Mouse (Mus musculus) right cerebral cortex, postnatal 36 days (tissue): ENCODE results near the gene Fzr1.

Source experiments
- DNase-seq, 2 experiments: peaks; one replicate each; pipeline ENCODE4 v3.0.0; 2022; ENCODE audit warnings: low spot score in 2 of 2, mixed read lengths in 1 of 2

Gene Fzr1

DNA sequence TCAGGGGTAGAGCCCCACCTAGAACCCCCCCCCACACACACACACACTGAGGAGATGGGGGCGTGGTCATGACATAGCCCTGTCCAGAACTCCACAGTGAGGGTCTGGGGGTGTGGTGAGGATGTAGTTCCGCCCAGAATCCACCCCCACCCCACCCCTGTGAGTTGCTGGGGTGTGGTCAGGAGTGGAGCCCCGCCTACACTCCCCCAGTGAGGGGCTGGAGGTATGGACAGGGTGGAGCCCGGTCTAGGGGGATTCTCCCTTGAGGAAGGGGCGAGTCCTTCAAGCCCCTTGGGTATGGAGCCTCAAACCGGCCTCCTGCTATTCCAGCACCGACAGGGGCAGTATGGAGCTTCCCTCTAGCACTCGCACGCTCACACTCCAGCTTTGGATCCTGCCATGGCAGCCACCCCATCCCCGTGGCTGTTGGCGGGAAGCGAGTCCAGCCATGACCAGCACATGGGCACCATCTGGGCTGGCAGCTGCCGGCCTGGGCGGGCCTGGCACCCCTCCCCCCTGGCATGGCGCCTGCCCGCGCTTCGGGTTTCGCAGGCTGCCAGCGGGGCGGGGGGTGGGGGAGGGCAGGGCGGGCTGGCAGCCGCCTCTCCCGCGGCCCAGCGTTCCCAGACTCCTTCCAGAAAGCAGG, 38.4 kb upstream of the Fzr1 start:
- DNase-seq: peak; percentile 83 to 85

DNA sequence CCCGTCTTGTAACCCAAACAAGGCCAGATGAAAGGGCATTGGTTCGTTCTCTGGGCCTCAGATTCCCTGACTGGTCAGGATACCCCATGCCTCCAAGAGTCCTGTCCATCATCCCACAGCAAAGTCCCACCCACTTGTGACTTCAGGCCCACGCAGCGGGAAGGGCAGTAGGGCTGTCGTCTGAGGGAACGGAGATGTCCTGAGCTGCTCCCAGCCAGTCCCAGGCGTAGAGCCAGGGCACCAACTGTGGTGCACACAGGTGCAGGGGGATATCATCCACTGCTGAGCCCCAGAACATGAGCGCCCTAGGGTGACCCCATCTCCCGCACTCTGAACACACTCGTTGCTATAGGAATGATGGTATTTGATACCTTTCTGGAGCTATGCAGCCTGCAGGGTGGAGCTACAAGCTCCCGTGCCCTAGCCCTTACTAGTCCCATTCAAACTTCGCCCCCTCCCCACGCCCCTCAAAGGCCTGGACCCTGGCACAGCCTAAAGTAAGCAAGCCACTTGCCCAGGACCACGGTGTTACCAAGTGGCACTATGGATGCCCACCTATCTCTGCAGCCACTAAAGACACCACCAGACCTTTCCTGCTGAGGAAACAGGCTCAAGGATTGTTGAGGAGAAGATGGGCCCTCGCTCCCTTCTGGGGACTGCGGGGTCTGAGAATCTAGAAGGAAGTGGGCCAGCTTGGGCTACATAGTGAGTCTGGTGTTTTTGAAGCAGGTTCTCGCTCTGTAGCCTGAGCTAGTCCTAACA, 37.4 kb upstream of the Fzr1 start:
- DNase-seq: no peak

DNA sequence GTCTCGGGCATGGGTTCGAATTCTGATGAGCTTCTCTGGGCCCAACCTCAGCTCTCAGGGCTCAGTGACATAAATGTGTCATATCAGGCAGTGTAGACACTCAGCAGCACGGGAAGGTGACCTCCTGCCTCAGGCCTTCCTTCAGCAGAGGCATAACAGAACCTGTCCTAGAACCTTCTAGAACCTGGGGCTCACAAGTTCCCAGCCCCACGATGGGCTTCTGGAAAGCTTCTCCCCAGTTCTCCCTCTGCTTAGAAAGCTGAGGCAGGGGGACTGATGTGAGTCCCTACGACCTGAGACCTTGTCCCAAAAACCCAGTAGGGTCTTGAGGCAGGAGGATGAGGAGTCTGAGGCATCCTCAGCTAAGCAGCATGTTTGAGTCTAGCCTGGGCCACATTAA, 36.8 kb upstream of the Fzr1 start:
- DNase-seq: no peak

DNA sequence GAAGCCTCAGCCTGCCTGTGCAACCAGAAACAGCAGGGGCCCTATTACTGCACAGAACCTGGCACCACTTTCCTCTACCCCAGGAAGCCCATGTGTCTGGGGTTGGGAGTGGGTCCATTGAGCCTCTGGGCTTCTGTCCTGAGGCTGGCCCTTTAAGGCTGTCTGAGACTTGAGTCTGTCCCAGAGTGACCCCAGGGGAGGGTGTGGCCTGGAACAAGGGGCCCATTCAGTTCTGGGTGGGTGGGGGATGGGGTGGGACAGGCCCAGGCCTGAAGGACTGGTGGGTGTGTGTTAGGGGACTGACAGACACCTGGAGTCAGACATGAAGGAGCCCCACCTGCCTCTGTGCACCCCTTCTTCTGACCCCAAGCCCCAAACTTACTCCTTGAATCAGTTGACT, 36.4 kb upstream of the Fzr1 start:
- DNase-seq: no peak

DNA sequence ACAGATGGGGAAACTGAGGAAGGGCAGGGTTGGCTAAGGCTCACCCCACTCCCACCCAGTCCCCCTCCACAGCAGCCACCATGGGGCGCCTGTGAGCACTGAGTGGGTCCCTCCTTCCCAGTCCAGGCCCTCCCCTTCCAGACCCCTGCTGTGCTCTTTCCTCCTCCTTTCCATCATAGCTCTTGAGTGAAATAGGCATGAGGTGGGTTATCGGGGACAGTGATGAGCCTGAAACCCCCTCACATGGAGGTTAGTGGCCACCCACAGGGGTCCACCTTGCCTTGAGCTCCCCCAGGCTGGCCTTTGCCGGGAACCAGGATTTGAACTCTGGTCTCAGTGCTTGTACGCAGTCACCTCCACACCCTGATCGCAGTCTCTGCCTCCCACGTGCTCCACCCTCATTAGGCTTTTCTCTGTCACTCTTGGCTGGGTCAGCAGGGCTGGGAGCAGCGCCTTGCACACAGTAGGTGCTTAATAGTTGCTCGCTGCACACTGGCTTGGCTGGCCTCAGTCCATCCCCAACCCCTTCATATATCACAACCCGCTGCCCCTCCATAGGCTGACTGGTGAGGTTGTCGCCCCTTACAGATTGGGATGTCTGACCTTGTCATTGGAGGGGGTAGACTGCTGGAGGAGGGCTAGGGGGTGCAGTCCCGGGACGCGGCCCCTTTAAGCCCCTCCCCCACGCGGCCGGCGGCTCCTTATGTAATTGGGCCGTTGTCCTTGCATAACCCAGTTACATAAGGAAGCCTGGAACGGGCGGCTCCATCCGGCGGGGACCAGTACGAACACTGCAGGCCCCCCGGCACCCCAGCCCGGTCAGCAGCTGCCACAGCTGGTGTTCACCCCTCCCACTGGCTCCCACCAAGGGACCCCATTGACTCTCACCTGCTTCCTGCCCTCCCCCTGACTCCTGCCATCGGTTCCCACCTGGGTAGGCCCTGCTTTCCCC, 35.3 kb upstream of the Fzr1 start:
- peak; percentile 69 to 79 for DNase-seq

DNA sequence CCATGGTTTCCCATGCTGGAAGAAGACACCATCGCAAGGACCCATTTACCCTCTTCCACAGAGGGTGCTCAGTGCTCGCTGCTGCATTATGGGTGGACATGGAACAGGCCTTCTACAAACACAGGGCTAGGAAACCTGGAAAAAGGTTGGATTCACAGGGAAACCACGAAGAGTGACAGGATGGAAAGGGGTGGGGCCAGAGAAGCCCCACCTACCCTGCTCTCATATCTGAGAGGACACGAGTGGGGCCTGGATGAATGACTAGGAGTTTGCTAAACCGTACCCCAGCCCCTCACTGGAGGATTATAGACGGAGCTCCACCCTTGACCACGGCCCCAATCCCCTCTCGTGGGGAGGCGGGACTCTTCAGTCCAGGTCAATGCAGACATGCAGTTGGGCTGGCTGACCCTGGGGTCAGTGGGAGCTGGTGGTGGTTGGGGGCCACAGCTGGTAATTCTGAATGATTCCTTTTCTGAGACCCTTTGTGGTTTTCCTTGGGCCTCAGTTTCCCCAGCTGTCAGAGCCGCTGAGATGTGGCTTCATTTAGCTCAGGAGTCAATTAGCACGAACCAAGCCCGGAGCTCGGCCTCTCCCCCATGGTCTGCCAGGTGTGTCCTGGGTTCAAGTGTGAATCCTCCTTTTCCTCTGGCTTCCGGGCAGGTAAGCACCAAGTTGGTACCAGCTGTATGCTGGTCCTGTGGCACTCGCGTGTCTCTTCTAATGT, 34.4 kb upstream of the Fzr1 start:
- no peak for DNase-seq

DNA sequence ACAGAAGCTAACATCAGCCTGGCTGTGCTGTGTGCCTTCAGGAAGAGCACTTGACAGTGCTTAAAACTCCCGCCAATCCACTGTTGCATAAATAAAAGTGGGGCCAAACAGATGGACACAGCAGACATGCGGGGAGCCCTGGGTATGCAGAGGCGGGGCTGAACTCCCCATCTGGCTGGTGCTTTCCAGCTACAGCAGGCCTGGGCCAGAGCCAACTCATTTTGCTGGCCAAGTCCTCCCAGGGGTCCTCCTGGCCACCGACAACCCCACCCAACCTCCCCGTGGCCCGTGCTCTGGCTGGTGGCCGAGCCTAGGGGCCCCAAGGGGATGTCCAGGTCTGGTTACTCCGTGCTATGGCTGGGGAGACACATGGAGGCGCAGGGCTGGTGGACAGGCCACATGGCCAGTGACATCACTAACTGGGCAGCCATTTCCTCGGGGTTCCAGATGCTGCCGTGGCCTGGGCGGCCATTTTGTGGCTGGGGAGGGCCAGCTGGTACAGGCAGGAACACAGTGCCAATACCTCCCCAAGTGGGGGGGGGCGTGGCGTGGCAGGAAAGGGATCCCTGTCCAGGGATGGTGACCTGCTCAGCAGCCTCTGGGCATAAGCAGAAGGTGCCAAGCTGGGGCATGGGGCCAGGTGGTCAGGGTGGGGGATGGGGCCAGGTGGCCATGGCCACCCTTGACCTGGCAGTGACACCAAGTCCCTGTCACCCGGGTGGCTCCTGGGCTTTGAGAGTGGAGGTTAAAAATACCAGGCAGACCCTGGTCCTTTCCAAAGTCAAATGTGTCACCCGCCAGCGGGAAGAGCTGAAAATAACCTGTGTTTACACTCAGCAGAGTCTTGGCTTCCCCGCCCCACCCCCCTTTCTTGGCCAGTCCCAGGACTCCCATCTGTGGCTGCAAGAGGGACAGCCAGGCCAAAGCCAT, 33.4 kb upstream of the Fzr1 start:
- peak; percentile 65 for DNase-seq

DNA sequence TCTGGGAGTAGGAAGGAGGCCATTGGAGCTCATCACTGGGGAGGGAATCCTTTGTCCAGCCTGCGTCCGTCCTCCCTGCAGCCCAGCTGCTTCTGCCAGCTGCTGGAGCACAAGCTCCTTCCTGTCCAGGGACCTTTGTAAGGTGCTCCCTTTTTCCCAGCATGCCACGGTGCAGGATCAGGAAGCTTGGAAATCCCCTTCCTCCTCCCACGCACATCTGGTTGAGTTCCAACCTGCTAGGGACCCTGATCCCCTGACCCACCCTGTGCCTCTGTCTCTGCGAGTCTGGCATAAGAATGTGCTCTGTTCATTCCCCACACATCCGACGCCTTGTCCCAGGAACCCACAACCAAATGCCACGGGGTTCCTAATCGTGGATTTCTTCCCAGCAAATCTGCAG, 32.7 kb upstream of the Fzr1 start:
- DNase-seq: no peak

DNA sequence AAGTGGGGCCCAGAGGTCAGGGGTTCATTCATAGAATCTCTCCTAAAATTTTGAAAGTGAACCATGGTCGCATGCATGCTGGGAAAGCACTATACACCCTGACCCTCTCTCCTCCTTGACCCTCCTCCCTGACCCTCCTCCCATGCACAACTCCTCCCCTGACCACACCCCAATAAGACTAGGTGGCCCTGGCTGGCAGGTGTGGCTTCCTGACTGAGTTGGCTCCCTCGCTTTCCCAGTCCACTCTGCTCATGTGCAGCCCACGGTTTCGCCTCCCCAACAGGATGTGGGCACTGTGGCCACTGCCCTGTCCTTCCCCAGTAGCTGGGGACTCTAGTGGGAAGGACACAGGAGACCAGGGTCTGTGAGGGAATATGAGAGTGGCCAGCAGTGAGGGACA, 32.0 kb upstream of the Fzr1 start:
- no peak for DNase-seq

DNA sequence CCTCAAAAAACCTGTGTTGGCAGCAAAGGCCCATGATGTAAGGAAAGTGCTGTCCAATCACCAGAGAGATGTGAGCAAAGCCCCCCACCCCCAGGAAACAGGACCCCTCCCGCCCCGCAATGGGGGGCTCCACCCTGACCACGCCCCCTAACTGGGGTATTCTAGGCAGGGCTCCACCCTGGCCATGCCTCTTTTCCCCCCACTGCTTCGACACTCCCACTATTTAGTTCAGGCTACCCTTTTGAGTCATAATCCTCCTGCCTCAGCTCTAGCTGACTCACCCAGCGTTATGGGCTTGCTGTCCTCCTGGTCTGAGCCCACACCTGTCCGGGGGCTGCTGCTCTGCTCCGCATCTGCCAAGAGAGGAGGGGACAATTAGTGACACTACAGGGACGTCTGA, 31.0 kb upstream of the Fzr1 start:
- DNase-seq: no peak

DNA sequence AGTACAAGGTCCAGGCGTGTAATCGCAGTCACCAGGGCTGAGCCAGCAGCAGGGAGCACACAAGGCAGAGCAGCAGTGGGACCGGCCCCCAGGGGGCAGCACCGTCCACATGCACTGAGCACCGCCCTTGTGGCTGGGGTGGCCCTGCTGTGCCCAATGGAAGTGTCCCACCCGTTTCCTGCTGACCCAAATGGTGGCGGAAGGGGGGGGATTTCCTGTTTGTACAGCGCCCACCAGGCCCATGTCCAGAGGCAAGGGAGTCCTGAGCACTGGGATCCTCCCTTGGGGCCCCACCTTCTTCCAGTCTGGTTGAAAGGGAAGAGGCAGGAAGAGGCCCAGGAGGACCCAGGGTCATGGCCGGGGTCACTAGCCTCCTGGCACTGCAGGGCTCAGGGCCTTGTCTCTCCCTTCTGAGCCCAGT, 30.6 kb upstream of the Fzr1 start:
- DNase-seq: peak in 1 of 2 experiments; percentile 57

DNA sequence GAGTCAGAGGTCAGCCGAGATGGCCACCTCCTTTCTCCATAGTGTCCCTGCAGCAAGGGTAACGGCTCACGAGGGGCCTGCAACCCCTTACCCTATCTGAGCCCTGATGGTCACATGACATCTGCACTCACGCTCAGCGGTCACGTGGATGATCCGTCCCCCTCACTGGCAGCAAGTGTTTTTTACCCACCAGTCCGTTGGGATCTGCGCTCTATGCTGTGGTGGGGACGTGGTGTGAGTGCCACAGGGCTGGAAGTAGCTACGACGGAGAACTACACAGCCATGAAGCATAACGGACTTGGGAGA, 30.1 kb upstream of the Fzr1 start:
- DNase-seq: no peak

DNA sequence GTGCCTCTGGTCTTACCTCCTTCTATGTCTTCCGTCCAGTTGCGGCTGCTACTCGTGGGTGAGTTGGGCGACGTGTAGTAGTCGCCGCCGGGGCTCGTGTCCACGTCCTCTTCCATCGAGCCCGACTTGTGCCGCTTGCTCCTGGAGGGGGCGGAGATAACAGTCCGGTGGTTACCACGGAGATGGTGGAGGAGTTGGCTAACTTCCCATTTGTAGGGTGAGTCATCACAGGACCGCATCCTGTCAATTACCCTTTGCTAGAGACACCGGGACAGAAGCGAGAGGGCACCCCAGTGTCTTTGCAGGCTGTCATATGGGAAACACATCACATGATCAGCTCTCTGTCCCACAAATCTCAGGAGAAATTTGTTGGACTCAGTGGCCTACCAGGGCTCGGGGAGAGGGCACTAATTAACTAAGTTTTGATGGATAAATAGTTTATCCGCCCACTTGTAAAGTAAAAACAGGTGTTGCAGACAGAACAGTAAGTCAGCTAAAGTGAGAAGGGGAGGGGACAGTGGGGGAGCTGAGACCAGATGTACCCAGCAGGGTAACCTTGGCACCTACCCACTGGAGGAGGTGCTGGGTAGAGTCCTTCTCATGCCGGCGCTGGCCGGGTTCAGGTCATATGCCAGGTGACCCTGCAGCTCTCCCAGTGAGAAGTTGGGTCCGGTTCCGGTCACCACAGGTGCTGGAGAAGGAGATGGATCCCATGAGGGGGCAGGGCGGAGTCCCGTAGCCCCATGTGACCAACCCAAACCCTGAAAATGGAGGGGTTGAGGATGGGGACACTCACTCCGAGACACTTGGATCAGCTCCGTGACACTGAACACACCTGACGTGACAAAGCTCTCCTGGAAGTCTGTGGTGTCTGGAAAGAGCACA, 29.5 kb upstream of the Fzr1 start:
- peak in 1 of 2 experiments; percentile 76 for DNase-seq

DNA sequence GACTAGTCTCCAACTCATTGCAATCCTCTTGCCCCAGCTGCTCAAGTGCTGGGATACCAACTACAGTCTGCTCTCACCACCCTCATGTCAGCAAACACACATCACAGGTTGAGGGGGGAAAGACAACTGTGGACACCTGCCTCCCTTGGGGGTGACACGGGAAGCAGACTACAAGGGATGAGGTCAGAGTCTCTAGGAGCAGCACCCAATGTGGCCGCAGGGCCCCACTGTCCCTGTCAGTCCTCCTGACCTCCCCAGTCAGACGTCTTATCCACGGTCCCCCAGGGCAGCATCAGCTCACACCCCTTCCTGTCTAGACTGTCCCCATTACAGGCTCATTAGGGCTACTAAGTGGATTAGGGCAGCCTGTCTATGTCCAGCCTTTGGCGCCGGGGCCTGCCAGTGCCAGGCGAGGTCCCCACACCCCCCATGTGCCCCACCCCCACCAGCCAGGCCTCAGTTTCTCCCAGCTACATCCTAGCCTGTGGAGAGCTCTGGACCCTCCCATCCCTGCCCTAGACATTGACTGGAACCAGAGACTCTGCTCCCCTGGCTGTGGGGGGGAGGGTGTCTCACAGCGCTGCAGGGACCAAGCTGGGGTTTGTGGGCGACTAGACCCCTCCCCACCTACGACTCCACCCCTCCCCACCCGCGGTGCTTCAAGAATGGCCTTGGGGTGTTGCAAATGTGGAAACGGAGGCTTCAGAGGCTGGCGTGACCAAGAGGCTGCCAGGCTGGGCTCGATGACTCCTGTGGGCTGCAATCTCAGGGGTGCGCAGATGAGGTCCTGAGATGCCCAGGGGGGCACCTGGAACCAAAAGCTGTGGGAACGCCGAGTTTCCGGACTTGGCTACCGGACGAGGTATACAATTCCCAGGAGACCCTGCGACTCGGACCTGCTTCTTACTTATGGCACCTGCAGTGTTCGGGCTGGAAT, 28.5 kb upstream of the Fzr1 start:
- DNase-seq: no peak

DNA sequence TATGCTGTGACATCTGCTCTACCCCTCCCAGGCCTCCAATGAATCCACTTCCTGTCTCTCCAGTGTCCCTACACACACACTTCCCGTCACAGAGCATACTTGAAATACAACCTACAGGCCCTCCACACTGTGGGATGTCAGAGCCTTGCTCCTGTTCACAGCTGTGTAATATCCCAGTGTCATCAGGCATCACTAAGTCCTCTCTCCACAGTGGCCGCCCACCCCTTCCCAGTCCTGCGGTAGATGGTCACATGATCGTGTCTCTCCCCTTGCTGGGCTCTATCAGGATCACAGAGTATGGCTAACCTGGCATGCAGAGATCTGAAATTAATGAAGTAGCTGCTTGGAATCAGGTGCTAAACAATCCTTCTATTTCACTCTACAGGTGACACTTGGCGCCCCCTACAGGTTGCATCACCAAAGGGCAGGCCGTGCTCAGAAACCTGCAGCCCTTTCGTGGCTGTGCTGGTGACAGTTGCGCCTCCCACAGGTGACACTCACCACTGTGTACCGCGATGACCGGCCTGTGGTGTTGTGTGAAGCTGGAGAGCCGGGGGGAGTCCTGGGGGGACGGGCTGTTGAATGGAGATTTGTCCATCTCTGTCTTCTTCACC, 27.4 kb upstream of the Fzr1 start:
- no peak for DNase-seq

DNA sequence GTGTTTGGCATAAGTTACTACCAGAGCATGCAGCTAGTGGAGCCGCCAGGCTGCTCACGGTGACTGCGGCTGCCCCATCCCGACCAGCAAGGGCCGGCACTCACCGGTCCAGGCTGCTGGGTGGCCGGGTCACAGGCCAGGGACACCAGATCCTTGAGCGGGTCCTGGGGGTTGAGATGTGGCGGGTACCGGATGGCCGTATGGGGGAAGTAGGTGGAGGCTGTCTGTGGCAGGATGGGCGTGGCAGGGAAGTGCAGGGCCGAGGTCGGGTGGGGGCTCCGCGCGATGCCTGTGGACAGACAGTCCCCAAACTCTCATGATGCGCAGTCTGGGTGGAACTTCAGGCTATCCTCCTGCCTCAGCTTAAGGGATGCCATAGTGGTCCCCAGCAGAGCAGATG, 26.4 kb upstream of the Fzr1 start:
- DNase-seq: no peak

DNA sequence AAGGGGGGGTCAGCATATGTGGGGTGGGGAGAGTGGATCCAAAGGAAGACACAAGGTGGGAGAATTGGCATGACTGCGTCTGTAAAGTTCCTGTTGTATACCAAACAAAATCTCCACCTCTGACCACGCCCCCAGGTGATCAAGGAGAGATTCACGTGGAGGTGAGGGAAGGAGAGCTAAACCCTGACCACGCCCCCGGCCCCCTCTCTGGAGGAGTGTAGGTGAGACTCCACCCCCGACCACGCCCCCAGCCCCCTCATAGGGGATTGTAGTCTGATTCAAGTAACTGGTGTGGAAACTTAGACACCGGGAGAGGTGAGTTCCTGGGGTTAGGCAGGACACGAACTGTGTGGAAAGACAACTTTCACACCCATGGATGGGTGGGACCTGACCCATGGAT, 25.8 kb upstream of the Fzr1 start:
- DNase-seq: no peak

DNA sequence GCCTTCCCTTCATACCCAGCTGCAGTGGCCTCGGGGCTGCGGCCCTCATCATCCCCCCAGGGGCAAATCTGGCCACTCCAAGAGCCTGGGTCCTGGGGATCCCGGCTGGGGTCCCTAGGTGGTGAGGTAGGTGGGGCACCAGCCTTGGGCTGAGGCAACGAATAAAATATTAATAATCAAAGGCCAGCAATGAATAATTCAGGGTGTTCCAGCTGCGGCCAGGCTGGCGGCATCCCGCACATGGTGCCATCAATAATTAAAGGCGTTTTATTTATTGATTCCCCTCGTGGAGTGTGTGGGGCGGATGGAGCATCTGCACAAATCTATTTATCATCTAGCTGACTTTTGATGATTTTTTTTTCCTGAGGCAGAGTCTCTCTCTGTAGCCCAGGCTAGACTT, 25.2 kb upstream of the Fzr1 start:
- no peak for DNase-seq
